Mouse (Mus musculus): ENCODE data around the gene Neu3.

- no peak for TF ChIP-seq MYC (IDR thresholded peaks at IDR 0.05; ENCODE audit: low read depth, low read length)
- TF ChIP-seq TAL1 (IDR thresholded peaks at IDR 0.05; ENCODE audit: low read length): no peak
- no peak for TF ChIP-seq RAD21 (IDR thresholded peaks at IDR 0.05; ENCODE audit: low read depth, low read length)
- no peak for TF ChIP-seq CTCF (IDR thresholded peaks at IDR 0.05 in 2 of 3, conservative IDR thresholded peaks at IDR 0.05 in 1 of 3; ENCODE audit: control insufficient read depth in 1 of 3, insufficient read depth in 1 of 3, low read depth in 2 of 3, low read length in 3 of 3, poor library complexity in 1 of 3, severe bottlenecking in 1 of 3)
- no peak for TF ChIP-seq ELF1 (IDR thresholded peaks at IDR 0.05; ENCODE audit: low read depth, low read length)
These were observed 32.8 kb downstream of the Neu3 start for GRCm38 (mm10) chr7:99795192-99795981.
